Mouse (Mus musculus) stomach, adult 2 months (tissue): ENCODE data around the gene Pelo. TPM values are rescaled to one million over a fixed set of nuclear protein-coding genes. Genes with fewer than 3 reads are reported as not detected.

Source experiments
- polyA plus RNA-seq: library from polyadenylated mRNA; depleted of rRNA; stranded (reverse); fragments of >200 nt; gene quantifications from 2 replicates; pipeline ENCODE4 v1.2.3, GENCODE M21; 2012; rRNA removed

The Pelo gene
- 9.6 and 11.4 TPM in 2 replicates for polyA plus RNA-seq

DNA sequence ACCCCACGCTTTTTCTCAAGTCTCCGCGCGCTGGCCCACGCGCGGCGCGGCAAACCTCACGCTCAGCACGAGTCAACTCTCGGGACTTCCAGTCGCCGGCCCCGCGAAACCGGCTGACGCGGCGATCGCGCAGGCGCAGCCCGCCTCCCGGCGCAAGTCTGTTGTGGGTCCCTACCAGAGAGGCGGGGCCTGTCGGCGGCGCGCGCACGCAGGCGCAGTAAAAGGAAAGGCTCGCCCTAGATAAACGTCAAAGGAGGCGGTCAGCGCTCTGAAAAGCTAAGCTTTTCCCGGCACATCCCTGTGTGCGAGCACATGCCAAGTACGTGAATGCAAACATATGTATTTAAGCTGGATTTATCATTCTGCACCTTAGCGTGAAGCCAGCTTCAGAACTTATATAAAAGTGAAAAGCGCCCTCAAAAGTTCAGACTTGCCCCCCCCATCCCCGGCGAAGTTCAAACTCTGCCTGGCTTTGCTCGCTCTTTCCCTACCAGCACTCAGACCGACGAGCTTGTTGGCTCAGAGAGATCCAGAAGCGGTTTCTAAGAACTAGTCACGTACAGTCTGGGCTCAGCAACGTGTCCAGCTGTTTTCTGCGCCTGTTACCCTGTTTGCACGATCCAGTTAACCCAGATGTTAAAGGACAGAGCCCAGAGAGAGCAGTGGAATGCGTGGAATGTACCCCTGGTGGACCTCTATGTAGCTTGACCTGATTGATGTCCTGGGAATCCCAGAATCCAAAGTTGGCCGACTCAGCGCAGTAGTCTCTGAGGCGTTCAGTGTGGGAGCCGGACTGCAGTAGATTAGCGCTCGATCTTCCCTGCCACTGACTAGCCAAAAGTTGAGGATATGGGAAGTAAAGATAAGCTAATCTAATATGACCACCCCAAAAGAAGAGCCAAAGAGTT, at the start of gene Pelo:
Gene Pelo (minus strand): TSS at position 118 of the 908 bp plus-strand sequence.

DNA sequence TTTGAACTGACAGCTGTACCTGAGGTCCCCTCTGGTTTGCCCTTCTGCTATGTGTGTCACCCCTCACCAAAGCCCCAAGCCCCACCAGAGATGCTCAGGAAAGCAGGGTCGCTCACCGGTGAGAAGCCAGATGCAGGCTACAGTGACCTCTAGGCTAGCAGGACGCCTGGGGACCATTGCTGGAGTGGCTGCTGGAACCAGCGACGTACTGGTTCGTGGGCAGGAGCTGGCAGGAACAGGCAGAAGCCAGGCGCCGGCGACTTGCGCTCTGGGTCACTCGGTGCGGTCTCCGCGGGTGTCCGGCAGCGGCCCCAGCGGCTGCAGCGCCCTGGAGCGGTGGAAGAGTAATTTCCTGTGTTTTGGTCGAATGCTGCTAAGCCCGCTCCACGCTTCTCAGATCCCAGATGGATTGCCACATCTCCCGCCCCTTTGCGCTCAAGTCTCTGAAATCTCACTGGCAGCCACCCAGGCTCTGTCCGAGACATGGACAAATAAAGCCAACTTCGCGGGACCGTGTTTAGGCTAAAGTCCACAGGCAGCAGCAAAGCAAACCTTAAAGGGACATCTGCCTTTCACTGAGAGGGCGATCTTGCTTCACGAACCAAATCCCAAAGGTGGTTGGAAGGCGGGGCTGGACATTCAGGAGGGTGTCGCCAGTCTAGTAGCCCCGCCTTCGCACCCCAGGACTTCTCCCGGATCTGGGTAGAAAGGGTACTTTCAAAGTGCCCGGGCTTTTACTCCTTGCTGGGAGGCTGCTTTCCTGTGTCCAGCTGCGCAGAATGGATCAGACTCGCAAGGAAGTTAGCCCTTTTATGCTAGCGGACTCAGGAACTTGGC, 11.6 kb upstream of the Pelo start, which contains the start of the genes Gm49395 and Itga1:
Gene Gm49395 (minus strand): TSS at position 567 of the 837 bp plus-strand sequence.
Gene Itga1 (minus strand): TSS at position 610 of the 837 bp plus-strand sequence.

Other genes starting within 250 kb of the Pelo start
- 0.05 and 0.13 TPM in 2 replicates for gene Itga2, start 158.1 kb downstream of the Pelo start, polyA plus RNA-seq
- 12.4 and 21.9 TPM in 2 replicates for gene Gm49395, start 11.7 kb upstream of the Pelo start, polyA plus RNA-seq
- 2.0 and 3.5 TPM in 2 replicates for gene Itga1, start 11.8 kb upstream of the Pelo start, polyA plus RNA-seq